Mouse (Mus musculus) spleen, adult 2 months (tissue): Measurements from ENCODE around the gene Ubac2.

ENCODE experiments used
- CTCF ChIP-seq: fragments of 200-500 bp; IDR thresholded peaks from 2 replicates; pipeline ENCODE4 v1.5.1; 2011; ENCODE audit warnings: mild to moderate bottlenecking, inconsistent platforms; ENCODE audit not compliant: insufficient read depth, insufficient read length, insufficient replicate concordance; ENCODE audit errors: extremely low read depth
- POLR2A ChIP-seq: fragments of 200-500 bp; IDR thresholded peaks from 2 replicates; pipeline ENCODE4 v1.6.1; 2011; ENCODE audit warnings: low read depth, low read length, inconsistent platforms

DNA sequence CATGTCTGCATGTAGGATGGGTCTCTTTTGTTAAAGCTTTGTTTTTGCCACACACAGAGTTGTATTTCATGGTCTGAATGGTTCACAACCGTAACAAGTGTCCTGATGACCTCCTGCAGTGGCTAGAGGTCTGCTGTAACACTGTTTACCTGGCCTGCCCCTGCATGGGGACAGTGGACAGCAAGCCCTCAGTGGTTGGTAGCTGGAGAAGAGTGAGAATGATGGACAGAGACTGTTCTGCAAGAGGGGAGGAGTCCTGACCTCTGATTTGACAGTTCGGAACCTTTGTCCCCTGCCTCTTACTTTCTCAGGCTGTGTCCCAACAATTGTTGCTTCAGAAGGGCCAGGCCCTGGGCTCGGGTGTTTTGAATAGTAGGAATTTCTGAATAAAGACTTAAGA is 39.8 kb downstream of the Ubac2 start:
- no peak for TF ChIP-seq CTCF
- no peak for TF ChIP-seq POLR2A
